Mouse (Mus musculus) kidney, postnatal 4 days (tissue): ENCODE data around the gene Fgf12.

Experiments used
- DNase-seq, 2 experiments: peaks; one replicate each; pipeline ENCODE4 v3.0.0; 2021; ENCODE audit warnings: mixed read lengths in 2 of 2

The Fgf12 gene

DNA sequence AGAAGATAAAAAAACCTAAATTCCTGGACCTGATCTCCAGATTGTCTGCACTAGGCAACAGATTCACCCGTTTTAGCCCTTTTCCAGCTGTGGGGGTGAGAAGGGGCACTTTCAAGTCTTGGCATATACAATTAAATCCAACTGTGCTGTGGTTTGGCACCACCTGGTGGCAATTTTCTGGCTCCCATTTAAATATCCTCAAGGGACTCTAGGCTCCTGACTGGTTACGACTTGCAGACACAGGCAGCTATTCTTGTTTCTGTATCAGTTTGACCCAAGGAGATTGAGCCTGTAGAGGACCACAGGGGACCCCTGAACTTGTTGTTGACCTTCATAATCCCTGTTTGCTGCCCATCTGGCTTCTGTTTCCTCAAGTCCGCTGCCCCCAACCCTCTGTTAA lies 141.9 kb downstream of the Fgf12 start:
- DNase-seq = peak; percentile 49 to 50

DNA sequence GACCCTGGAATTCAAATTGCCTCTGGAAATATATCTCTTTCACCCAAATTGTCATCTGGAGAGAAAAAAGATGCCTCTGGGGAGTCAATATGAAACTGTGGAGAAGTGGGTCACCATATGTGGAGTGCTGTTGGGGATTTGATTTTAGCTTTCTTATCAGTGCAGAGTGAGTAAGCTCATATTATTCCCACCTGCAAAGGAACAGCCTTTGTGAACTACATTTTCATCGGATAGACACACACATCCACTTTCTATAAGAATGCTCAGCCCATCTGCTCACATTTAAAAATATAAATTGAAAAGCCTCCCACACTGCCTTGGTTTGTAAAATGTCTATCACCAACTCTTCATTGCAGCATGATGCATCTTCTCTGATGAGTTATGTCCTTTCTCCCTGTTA lies 149.7 kb downstream of the Fgf12 start:
- no peak for DNase-seq

DNA sequence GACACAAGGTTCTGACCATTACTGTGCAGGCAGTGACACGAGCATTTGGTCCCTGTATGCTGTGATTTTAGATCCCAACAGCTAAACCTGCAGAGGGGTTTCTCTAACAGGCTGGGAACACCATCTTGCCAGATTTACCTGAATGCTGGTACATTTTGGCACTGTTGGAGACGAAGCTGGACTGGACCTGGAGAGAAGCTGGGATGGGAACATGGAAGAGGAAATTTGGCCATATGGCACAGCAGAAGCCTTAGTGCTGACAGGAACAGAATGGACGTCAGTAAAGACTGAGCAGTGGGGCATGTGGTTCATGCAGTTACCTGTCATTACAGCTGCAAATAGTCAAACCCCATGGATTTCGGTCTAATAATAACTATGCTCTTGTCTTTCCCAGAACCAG lies 151.1 kb downstream of the Fgf12 start:
- no peak for DNase-seq

DNA sequence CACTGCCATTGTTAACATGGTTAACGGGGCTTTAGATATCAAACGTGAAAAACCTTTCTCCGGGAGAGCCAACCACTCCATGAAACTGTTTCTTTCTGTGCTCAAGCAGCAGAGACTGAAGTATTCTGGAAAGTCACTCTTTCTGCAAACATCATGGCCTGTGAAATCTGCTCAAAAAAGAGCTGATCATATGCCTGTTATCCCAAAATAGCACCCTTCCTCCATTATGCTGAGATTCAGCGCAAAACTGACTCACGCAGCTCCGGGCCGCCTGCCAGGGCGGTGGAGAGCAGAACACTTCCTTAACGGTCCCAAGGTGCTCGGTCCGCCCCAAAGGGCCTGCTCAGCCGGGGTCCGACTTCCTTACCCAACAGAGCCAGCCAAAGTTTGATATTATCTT lies 156.8 kb downstream of the Fgf12 start:
- DNase-seq = peak; percentile 4 to 11

DNA sequence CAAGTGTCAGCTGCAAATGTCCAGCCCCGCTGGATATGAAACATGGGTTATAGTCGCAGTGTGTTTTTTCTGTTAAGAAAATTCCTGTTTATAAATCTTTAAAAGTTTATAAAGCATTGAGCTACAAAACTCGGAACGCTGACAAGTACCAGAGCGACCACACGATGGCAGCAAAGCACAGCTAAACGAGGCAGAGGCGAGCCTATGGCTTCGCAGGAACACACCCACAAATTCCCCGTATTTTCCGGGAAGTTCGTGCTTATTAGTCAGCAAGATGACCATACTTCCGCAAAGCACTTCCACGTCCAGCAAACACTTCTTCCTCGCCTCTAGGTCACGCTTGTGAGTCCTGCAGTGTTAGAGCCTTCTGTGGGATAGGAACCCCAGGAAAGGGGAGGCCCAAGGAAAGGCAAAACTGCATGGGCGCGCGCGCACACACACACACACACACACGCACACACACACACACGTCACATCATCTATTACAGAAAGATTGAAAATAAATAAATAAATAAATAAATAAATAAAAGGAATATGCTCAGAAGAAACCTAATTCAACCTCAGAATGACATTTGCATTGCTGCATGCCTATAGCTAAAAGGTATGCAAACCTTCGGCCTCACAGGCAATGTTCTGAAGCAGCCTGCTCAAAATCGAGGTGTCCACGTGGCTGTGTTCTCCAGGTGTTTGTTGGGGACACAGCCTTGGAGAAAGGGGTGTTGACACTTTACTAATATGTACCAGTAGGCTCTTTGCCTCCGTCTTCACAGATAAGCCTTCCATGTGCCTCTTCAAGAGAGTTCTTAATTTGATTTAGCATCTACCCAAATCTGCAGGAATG lies 159.6 kb downstream of the Fgf12 start:
- peak; percentile 86 to 87 for DNase-seq

DNA sequence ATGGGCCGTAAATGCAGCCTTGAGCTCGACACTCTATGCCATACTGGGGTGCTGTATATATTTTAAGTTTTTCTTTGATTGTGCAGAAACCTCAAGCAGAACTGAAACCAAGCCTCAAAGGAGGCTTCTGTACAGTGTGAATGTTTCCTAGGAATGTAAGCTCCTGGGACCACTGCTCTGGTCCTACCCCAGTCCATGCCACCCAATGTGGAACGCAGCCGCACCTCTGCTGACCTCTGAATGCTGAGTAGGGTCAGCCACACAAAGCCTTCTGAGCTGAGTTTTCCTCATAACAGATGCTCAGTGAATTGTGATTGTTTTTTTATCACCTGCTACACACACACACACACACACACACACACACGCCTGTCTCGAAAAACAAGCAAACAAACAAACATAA lies 160.4 kb downstream of the Fgf12 start:
- no peak for DNase-seq

DNA sequence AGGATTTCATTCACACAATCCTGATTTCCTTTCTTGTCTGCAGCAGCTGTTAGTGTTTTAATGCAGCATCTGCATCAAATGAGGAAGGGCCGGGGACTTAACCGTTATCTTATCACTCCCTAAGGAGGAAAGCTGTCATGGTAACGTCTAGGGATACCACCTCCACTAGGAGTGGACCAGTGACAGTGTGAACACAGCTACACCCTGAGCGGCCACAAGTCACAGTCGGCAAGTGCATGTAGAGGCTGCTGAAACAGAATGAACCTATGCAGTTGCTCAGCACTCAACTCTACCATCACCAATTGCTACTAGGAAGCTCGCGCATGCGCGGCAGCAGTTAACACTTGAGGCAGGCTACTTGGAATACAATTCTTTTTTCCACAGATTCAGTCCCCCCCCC lies 161.3 kb downstream of the Fgf12 start:
- DNase-seq = no peak

DNA sequence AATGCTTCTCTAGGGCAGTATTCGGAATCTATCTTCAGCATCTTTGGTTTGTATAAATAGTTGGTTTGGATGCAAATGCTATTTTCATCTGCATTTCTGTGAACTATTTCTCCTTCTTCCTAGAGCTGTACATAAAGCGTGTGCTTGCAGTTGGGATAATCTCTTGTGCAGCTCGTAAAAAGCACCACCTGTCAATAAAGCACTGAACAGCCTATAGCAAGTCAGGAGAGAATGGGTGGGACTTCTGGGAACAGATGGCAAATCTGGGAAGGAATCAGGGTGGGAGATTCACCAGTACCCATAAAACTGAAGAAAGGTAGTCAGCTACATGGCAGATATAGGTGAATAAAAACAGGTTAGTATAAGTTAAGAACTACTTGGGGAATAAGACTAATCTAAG lies 180.7 kb downstream of the Fgf12 start:
- DNase-seq = no peak

DNA sequence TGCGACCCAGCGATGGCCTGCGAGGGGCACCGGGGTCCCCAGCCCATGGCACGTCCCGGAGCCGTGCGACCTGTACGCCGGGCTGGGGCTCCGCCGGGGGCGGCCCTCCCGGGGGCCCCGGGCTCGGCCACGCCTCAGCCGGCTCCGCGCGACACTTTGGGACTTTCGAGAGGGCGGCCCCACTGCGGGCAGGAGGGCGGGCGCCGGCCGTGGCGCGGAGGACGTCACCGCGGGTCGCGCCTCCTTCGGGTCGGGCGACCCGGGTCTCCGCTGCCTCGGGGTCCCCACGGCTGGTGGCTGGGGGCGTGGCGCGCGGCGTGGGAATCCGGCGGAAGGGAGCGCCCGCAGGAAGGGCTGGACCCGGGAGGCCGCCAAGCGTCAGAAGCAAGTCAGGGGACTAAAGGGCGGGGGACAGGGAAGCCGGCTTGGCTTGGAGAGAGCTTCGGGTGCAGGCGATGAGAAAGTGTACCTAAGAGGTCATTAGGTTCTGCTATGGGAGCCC lies 188.1 kb downstream of the Fgf12 start:
- DNase-seq = peak; percentile 2 to 10

DNA sequence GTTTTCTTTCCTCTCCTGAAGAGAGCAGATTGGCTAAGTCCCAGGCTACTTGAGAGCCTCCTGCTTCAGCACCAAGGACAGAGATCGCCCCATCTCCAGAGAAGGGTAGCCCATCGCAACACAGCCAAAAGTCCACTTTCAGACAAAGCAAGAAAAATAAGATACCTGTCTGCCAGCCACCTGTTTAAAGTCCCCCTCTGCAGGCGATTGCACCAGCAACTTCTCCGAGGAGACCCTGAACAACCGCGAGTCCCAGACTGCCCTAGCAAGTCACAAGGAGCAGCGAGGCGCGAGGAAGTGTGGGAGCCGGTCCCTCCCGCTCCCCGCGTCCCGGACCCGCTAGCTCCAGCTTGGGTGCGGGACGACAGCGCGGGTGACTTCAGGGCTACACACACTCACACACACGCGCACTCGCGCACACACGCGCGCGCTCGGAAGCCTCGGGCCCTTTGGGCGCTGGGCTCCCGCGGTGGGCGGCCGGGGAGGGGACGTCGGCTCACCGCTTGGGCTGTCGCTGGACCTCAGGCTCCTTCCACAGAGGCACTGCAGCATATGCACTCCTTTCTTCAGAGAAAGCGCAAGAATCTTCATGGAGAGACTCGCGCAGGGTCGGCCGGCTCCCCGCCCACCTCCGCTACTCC lies 188.7 kb downstream of the Fgf12 start:
- DNase-seq = peak; percentile 84 to 87

DNA sequence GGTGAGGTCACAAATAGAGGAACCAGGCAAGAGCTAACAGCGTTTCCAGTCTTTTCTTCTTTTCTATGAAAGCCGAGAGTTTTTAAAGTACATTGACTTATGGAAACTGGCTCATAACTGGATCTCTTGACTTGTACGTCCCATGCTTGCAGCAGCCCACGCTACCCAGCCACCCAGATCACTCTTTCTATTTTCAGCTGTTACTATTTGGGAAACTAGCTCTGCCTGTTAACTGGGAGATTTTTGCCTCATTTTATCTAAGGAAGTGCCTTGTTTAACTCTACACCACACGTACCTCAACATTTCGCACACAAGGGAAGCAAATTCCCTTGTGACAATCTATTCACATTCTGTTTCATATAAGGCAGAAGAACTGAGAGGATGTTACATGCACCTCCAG lies 190.0 kb downstream of the Fgf12 start:
- DNase-seq = no peak

DNA sequence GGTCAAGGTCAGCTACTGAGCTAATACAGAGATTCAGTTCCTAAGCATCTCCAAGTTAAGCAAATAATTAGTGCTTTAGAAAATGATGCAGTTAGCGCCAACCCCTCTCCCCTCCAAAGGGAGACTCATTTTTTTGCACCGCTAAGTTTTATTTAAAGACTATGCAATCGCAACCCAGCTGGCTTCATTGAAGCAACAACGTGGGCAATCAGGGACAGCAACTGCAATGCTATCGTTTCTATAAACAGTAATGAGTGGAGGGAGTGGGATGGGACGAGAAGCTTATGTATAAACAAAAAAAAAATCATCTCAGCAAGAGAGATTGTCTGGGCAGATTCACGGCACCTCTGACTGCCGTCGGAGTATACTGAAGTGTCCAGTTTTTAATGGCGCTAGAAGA lies 197.6 kb downstream of the Fgf12 start:
- no peak for DNase-seq

DNA sequence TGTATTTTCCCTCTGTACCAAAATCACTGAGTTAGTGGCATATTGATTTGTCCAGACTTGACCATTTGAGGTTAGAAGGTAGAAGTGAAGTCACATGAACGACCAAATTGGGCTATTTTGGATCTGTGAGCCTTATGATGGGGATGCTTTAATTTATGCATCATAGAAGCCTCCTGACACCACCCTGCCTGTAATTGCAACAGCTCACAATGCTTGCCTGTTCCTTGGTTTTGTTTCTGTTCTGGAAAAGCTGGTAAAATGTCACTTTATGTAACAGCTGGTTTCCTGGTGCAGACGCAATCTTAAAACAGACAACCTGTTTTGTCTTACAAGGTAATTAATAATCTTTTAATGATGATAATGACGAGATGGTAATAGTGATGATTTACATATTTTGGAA lies 213.4 kb downstream of the Fgf12 start:
- DNase-seq = no peak

DNA sequence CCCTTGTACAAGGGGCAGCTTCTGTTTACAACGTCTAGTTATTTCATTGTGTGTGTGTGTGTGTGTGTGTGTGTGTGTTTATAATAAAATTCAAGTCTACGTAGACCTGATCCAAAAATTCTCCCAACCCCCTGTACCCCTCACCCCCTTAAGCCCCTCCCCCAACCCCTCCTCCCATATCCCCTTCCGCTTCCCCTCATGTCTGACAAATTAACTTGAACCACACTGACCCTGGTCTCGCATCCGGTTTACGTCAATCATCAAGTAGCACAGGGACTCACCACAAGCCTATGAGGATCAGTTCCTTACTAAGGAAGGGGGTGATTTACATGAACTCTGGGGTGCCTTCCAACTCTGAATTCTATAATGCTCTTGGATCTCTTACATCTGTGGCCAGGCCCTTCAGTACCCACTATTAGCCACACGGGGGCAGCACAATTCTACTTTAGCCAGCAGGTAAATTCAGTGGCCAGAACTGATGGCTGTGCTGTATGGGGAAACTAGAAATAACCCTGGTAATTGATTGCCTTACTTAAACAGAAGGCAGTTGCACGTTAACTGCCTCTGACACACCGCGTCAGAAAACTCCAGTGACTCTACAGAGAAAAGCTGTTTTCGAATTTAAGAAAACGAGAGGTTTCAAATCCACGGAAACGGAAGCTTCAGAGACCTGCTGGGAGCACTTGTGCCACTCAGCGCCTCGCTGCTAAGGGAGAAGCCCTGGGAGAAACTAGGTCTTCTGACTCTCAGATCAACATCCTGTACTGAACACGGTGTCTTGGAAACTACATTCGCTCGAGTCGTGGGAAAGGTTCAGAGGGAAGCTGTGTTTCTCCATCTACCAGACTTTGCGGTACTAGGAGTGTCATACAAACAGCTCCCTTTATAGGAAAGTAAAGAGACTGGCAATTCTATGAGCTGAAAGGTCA lies 235.0 kb downstream of the Fgf12 start:
- peak; percentile 82 to 83 for DNase-seq

DNA sequence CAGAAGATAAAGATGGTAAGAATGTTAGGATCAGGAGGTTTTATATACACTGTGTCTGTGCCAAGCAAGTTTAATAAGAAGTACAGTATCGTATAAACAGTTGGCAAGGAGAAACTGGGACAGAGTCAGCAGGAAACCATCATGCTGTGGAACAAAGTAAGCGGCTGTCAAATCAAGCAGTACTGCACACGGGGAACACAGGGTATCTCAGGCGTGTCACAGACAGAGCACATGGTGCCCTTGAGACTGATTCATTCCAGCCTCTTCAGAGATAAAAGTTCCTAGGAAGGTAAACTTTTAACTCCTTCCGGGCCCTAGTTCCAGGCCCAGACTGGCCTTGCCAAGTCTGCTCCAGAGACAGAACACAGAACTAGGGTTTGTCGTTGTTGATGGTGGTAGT lies 240.4 kb downstream of the Fgf12 start:
- DNase-seq = no peak

DNA sequence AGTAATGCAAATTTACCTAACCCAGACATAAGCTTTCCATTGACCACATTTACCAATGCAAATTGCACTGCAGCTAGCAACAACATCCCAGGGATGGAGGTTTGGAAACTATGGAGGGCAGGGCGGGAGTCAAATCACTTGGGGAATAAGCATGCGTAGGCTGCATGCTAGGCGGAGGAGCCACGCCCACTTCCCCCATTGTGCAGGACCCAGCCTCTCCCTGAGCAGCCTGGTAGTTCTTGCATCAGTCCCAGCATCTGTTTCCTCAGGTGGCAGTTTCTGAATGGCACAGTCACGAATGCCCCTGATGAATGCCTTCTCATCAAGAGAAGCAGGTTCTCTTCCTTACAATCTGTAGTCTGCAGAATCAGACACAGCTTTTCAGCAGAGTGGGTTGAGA lies 241.5 kb downstream of the Fgf12 start:
- peak in 1 of 2 experiments; percentile 5 for DNase-seq

DNA sequence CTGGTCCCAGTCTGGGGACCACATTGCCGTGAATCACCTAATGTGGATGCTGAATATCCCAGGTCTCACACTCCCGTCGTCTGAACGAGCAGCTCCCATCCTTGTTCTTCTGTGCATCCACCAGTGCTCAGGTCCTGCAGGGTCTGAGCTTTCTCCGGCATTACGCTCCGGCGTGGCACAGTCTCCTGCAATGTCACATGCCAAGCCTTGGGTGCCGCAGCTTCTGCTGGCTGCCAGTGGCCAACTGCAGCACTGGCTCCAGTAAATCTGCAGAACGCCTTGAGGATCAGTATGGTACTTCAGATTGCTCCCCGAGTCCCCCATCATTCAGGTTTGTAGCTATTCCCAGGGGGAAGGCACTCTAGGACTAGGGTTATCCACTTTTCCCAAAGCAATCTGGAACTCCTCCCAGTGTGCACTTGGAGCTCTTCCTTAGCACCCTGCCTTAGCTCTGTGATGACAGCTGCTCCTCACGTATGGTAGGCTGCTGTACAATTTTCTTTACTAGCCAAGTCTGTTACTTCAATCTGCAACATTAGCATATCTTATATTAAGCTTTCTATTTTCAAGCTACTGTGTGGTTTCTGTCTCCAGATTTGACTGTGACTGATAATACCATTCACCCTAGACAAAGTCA lies 254.8 kb downstream of the Fgf12 start:
- no peak for DNase-seq

DNA sequence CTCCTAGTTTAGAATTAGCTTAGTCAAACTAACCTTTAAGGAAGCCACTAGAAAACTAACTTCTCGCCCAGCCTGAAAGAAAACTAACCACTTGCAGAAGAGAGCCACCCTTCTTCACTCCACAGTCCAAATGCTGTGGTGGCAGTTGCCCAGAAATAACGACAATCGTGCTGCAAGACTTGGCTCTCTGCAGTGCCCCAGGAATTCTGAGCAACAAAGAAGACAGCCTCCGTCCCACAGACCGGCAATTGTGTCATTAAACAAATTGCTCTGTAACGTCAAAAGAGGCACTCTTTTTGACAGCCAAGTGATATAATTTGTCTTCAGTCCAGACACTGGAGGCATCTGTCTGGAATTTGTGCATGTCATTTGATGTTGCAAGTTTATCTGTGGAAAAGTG lies 261.2 kb downstream of the Fgf12 start:
- no peak for DNase-seq

DNA sequence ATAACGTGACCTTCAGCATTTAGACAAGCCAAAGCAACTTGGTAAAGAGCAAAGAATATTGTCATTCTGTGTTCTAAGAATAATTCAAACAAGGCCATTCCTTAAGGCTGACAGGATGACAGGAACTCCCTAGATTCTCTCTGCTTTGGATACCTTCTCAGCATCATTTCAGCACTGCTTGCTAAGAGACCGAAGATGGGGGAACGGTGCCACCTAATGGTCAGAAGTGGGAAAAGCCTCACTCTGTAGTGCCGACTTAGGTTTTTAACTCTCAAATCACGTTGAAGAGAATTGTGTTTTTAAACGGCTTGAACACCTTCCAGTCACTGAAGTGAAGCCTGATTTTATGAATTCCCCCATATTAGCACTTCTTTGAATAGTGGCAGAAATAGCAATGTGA lies 262.4 kb downstream of the Fgf12 start:
- DNase-seq = peak; percentile 79 to 80

DNA sequence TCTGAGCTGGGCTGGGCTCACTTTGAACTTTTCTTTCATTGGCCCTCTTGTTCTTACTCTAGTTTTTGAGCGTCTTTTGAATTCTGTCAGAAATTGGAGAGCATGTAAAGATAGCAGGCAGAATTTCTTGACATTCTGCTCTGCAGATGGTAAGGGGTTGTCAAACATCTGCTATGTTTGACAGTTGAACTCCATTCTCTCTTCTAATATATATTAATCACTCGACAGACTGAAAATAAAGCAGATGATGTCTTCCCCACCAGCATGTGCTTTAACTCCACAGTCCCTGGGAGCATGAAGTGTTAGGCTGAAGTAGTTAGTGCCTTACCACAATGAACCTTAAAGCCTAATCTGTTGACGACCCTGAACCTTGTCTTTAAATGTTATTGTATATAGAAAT lies 267.9 kb downstream of the Fgf12 start:
- no peak for DNase-seq

DNA sequence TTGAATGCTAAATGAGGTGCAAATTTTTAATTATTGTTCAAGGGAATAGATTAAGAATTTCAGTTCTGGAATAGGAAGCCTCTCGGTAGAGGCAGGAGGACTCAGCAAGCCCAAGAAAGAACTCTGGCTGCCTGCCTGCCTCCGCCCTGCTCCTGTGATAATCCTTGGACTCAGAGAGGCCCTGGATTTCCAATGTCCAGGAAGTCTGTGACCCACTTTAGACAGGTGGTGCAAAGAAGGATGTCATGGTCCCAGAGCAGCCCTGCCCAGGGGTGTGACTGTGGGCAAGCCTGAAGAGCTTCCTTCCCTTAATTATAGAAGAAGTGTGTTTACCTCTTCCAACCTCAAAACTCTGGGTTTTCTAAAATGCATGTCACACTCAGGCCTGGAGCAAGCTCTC lies 273.8 kb downstream of the Fgf12 start:
- no peak for DNase-seq

DNA sequence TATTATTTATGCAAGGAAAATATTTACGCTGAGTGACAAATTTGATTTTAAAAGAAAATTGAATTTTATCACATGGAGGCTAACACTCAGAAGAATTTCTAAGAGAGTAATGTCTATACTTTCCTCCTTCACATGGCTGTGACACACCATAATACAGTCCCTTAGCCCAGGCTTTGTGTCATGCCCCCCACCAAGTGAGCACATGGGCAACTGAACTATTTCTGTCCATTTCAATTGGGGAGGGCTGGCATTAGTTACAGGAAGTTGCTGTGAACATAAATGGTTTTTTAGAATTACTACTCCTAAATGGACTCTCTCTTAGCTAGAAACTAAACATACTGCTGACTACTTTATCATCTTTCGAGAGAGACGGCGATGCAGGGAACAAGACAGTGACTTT lies 276.2 kb downstream of the Fgf12 start:
- DNase-seq = no peak

DNA sequence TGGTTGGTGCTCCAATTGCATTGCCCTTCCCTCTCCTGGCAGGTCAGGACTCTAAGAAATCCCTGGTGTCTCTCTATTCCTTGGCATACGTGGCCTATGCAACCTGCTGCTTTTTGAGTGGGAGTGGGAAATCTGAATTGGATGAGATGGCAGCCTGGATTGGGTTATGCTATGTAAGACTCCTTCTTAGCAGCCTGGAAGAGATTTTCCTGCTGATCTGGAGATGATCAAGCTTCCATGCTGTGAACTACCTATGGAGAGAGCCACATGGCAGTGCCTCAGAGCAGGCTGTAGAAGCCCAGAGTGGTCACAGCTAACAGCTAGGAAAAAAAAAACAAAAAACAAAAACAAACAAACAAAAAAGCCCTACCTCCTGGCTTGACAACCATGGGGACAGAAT lies 277.3 kb downstream of the Fgf12 start:
- DNase-seq = no peak
